Mouse (Mus musculus): ENCODE measurements at regions not wholly inside any gene's neighbourhood (a gene's known extent, or its start where the extent isn't known, plus 50 kb on each side); places are given as distances from the start of the nearest gene placed in this dataset.
"Not testable (repeated sequence)": the region's sequence is repeated elsewhere in the genome, so short reads cannot be mapped to it uniquely, and the experiment has no call there.

GRCm38 (mm10) chr13:13888847-13889246 lies 65.4 kb upstream of the B3galnt2 start:
- DNase-seq (ENCODE audit: low read depth, low spot score), result not testable (repeated sequence)

- peak; percentile 99 for DNase-seq (ENCODE audit: low read depth, low spot score)
Measured at GRCm38 (mm10) chr13:13889297-13890120, 64.8 kb upstream of the B3galnt2 start.

GRCm38 (mm10) chr13:13902186-13902585 lies 52.1 kb upstream of the B3galnt2 start:
- DNase-seq (ENCODE audit: low read depth, low spot score), result not testable (repeated sequence)

Measured in brain, adult 2 months (tissue).